Mouse (Mus musculus): ENCODE measurements around the gene Rps19. TPM values are rescaled to one million over a fixed set of nuclear protein-coding genes. Genes with fewer than 3 reads are reported as not detected.
"Not testable (repeated sequence)": the region's sequence is repeated elsewhere in the genome, so short reads cannot be mapped to it uniquely, and the experiment has no call there.

Gene Rps19
- total RNA-seq, 2 experiments from 2014 or later = 1,082 to 1,250 TPM

GRCm38 (mm10) chr7:24869080-24869479, 15.1 kb upstream of the Rps19 start:
- no peak for DNase-seq (ENCODE audit: low spot score in 2 of 2)

GRCm38 (mm10) chr7:24869532-24870165, 14.5 kb upstream of the Rps19 start, which contains the start of the genes Lypd4 and Dmrtc2:
Lypd4 (minus strand) TSS chr7:24869941.
Dmrtc2 (plus strand) TSS chr7:24870057.
- no peak for DNase-seq (ENCODE audit: low spot score in 2 of 2)

GRCm38 (mm10) chr7:24877588-24877987, 6.6 kb upstream of the Rps19 start:
- DNase-seq (ENCODE audit: low spot score in 2 of 2) = no peak

GRCm38 (mm10) chr7:24879620-24880019, 4.6 kb upstream of the Rps19 start:
- DNase-seq (ENCODE audit: low spot score in 2 of 2) = no peak

- DNase-seq (ENCODE audit: low spot score in 2 of 2) = no peak
These were observed 1.6 kb upstream of the Rps19 start for GRCm38 (mm10) chr7:24882416-24883199.

- no peak for DNase-seq (ENCODE audit: low spot score in 2 of 2)
These were observed 621 bp downstream of the Rps19 start for GRCm38 (mm10) chr7:24884693-24885291.

GRCm38 (mm10) chr7:24885468-24886307, 1.5 kb downstream of the Rps19 start:
- DNase-seq (ENCODE audit: low spot score in 2 of 2) = no peak

GRCm38 (mm10) chr7:24886308-24886633, 2.1 kb downstream of the Rps19 start:
- no peak for DNase-seq (ENCODE audit: low spot score in 2 of 2)

- DNase-seq (ENCODE audit: low spot score in 2 of 2) = no peak
These were observed 2.9 kb downstream of the Rps19 start for GRCm38 (mm10) chr7:24887096-24887495.

- no peak for DNase-seq (ENCODE audit: low spot score in 2 of 2)
These were observed 5.5 kb downstream of the Rps19 start for GRCm38 (mm10) chr7:24889431-24890220.

GRCm38 (mm10) chr7:24890281-24891216, 6.4 kb downstream of the Rps19 start:
- peak in 1 of 2 experiments; percentile 58 for DNase-seq (ENCODE audit: low spot score in 2 of 2)

GRCm38 (mm10) chr7:24891241-24892124, 7.3 kb downstream of the Rps19 start:
- no peak for DNase-seq (ENCODE audit: low spot score in 2 of 2)

- no peak for DNase-seq (ENCODE audit: low spot score in 2 of 2)
These were observed 8.0 kb downstream of the Rps19 start for GRCm38 (mm10) chr7:24892125-24892583.

- not testable (repeated sequence) for DNase-seq (ENCODE audit: low spot score in 2 of 2)
These were observed 11.6 kb downstream of the Rps19 start for GRCm38 (mm10) chr7:24895749-24896148.

- DNase-seq (ENCODE audit: low spot score in 2 of 2) = no peak
These were observed 12.1 kb downstream of the Rps19 start for GRCm38 (mm10) chr7:24896269-24896668.

- no peak for DNase-seq (ENCODE audit: low spot score in 2 of 2)
These were observed 13.1 kb downstream of the Rps19 start, which contains the start of gene Cd79a for GRCm38 (mm10) chr7:24897224-24897623. Cd79a (plus strand) TSS chr7:24897381.

- no peak for DNase-seq (ENCODE audit: low spot score in 2 of 2)
These were observed 13.8 kb downstream of the Rps19 start for GRCm38 (mm10) chr7:24897959-24898358.

- no peak for DNase-seq (ENCODE audit: low spot score in 2 of 2)
These were observed 16.9 kb downstream of the Rps19 start for GRCm38 (mm10) chr7:24901114-24901513.
